Mouse (Mus musculus) CH12.LX (cell line): ENCODE results near the gene Lamc3.

ENCODE experiments used
- BHLHE40 ChIP-seq: IDR thresholded peaks from 2 replicates; pipeline ENCODE4 v1.6.1; 2011; ENCODE audit warnings: mild to moderate bottlenecking, low read depth, low read length, improper control_type of control experiment
- CTCF ChIP-seq, 2 experiments: IDR thresholded peaks in 1 of 2; conservative IDR thresholded peaks in 1 of 2; 2 replicates each; pipeline ENCODE4 v1.5.1; 2011 to 2012; ENCODE audit warnings: low read depth in 2 of 2, low read length in 2 of 2, improper control_type of control experiment in 1 of 2, inconsistent platforms in 1 of 2, mild to moderate bottlenecking in 1 of 2, moderate library complexity in 1 of 2
- EP300 ChIP-seq: IDR thresholded peaks from 2 replicates; pipeline ENCODE4 v1.6.1; 2011; ENCODE audit warnings: low read length, improper control_type of control experiment
- ETS1 ChIP-seq: conservative IDR thresholded peaks from 2 replicates; pipeline ENCODE4 v1.6.1; 2012; ENCODE audit warnings: low read depth, mild to moderate bottlenecking, inconsistent platforms, low read length, improper control_type of control experiment, moderate library complexity
- MAFK ChIP-seq: IDR thresholded peaks from 2 replicates; pipeline ENCODE4 v1.6.1; 2011; ENCODE audit warnings: low read length, improper control_type of control experiment; ENCODE audit not compliant: insufficient replicate concordance
- MAZ ChIP-seq: IDR thresholded peaks from 2 replicates; pipeline ENCODE4 v1.6.1; 2012; ENCODE audit warnings: low read depth, mild to moderate bottlenecking, inconsistent platforms, low read length, improper control_type of control experiment, moderate library complexity
- MEF2A ChIP-seq: IDR thresholded peaks from 2 replicates; pipeline ENCODE4 v1.6.1; 2014; ENCODE audit warnings: low read depth, mild to moderate bottlenecking, inconsistent platforms, low read length, improper control_type of control experiment, borderline replicate concordance
- POLR2A ChIP-seq: IDR thresholded peaks from 2 replicates; pipeline ENCODE4 v1.6.1; 2011; ENCODE audit warnings: low read depth, mild to moderate bottlenecking, improper control_type of control experiment, low read length
- POLR2AphosphoS2 ChIP-seq: IDR thresholded peaks from 2 replicates; pipeline ENCODE4 v1.6.1; 2011; ENCODE audit warnings: low read depth, low read length, improper control_type of control experiment
- RAD21 ChIP-seq: IDR thresholded peaks from 2 replicates; pipeline ENCODE4 v1.6.1; 2011; ENCODE audit warnings: low read depth, mild to moderate bottlenecking, low read length, improper control_type of control experiment, moderate library complexity
- SIN3A ChIP-seq: IDR thresholded peaks from 2 replicates; pipeline ENCODE4 v1.6.1; 2012; ENCODE audit warnings: low read length, improper control_type of control experiment, inconsistent platforms
- UBTF ChIP-seq: IDR thresholded peaks from 2 replicates; pipeline ENCODE4 v1.6.1; 2012; ENCODE audit warnings: low read depth, mild to moderate bottlenecking, inconsistent platforms, low read length, improper control_type of control experiment, moderate library complexity
- USF1 ChIP-seq: IDR thresholded peaks from 2 replicates; pipeline ENCODE4 v1.6.1; 2014; ENCODE audit warnings: low read depth, mild to moderate bottlenecking, inconsistent platforms, low read length, improper control_type of control experiment
- USF2 ChIP-seq: conservative IDR thresholded peaks from 2 replicates; pipeline ENCODE4 v1.6.1; 2011; ENCODE audit warnings: low read depth, low read length, improper control_type of control experiment

GRCm38 (mm10) chr2:31963491-31963890 lies 76.4 kb downstream of the Lamc3 start:
- no peak for TF ChIP-seq MAZ
- TF ChIP-seq POLR2A: no peak
- no peak for TF ChIP-seq BHLHE40
- TF ChIP-seq POLR2AphosphoS2: no peak
- TF ChIP-seq UBTF: no peak
- TF ChIP-seq EP300: no peak
- no peak for TF ChIP-seq CTCF (conservative IDR thresholded peaks at IDR 0.05 in 1 of 2, IDR thresholded peaks at IDR 0.05 in 1 of 2; ENCODE audit: low read depth in 2 of 2, low read length in 2 of 2)
- TF ChIP-seq RAD21: no peak
- TF ChIP-seq MEF2A: no peak
- TF ChIP-seq MAFK: no peak
- TF ChIP-seq ETS1: no peak
- TF ChIP-seq USF1: no peak
- TF ChIP-seq USF2: no peak
- TF ChIP-seq SIN3A: no peak
